Mouse (Mus musculus) testis, postnatal 10 days (tissue): ENCODE results near the gene Krtap5-3.
"Not testable (repeated sequence)": the region's sequence is repeated elsewhere in the genome, so short reads cannot be mapped to it uniquely, and the experiment has no call there.

Source experiments
- DNase-seq: peaks from one replicate; pipeline ENCODE4 v3.0.0; 2021; ENCODE audit warnings: low spot score

Gene Krtap5-3

GRCm38 (mm10) chr7:142201064-142201463 lies at the start of gene Krtap5-3:
Gene Krtap5-3, plus strand, starts transcription at chr7:142201364.
- DNase-seq: no peak

- DNase-seq: no peak
These were observed 49.0 kb upstream of the Krtap5-3 start for GRCm38 (mm10) chr7:142152191-142152590.

- DNase-seq: no peak
These were observed 45.9 kb upstream of the Krtap5-3 start for GRCm38 (mm10) chr7:142155308-142155707.

GRCm38 (mm10) chr7:142157013-142157412 lies 44.2 kb upstream of the Krtap5-3 start, which contains the start of gene Gm29735:
Gene Gm29735, minus strand, starts transcription at chr7:142157113.
- not testable (repeated sequence) for DNase-seq

- no peak for DNase-seq
These were observed 41.8 kb upstream of the Krtap5-3 start for GRCm38 (mm10) chr7:142159366-142159765.

- not testable (repeated sequence) for DNase-seq
These were observed 35.5 kb upstream of the Krtap5-3 start, which contains the start of gene Gm4553 for GRCm38 (mm10) chr7:142165639-142166038. Gene Gm4553, minus strand, starts transcription at chr7:142165739.

- DNase-seq: no peak
These were observed 31.3 kb upstream of the Krtap5-3 start for GRCm38 (mm10) chr7:142169836-142170235.

- not testable (repeated sequence) for DNase-seq
These were observed 25.3 kb upstream of the Krtap5-3 start, which contains the start of gene Krtap5-2 for GRCm38 (mm10) chr7:142175905-142176304. Gene Krtap5-2, minus strand, starts transcription at chr7:142176005.

GRCm38 (mm10) chr7:142178685-142179084 lies 22.5 kb upstream of the Krtap5-3 start:
- no peak for DNase-seq

GRCm38 (mm10) chr7:142181021-142181420 lies 20.1 kb upstream of the Krtap5-3 start:
- DNase-seq: no peak

GRCm38 (mm10) chr7:142188156-142188555 lies 13.0 kb upstream of the Krtap5-3 start:
- DNase-seq: no peak

- DNase-seq: no peak
These were observed 10.9 kb upstream of the Krtap5-3 start, which contains the start of gene Gm10153 for GRCm38 (mm10) chr7:142190289-142190688. Gene Gm10153, minus strand, starts transcription at chr7:142190389.

GRCm38 (mm10) chr7:142198748-142199147 lies 2.4 kb upstream of the Krtap5-3 start:
- DNase-seq: no peak

- DNase-seq: no peak
These were observed 4.3 kb downstream of the Krtap5-3 start for GRCm38 (mm10) chr7:142205488-142205887.

GRCm38 (mm10) chr7:142206891-142207290 lies 5.7 kb downstream of the Krtap5-3 start:
- DNase-seq: not testable (repeated sequence)

GRCm38 (mm10) chr7:142211559-142211958 lies 10.4 kb downstream of the Krtap5-3 start, which contains the start of gene Gm7579:
Gene Gm7579, plus strand, starts transcription at chr7:142211859.
- no peak for DNase-seq

- not testable (repeated sequence) for DNase-seq
These were observed 11.0 kb downstream of the Krtap5-3 start for GRCm38 (mm10) chr7:142212136-142212535.

GRCm38 (mm10) chr7:142224518-142224917 lies 23.4 kb downstream of the Krtap5-3 start:
- no peak for DNase-seq

GRCm38 (mm10) chr7:142229871-142230270 lies 28.7 kb downstream of the Krtap5-3 start, which contains the start of gene Krtap5-5:
Gene Krtap5-5, minus strand, starts transcription at chr7:142229971.
- DNase-seq: not testable (repeated sequence)

GRCm38 (mm10) chr7:142231540-142231939 lies 30.4 kb downstream of the Krtap5-3 start:
- DNase-seq: no peak

- no peak for DNase-seq
These were observed 39.8 kb downstream of the Krtap5-3 start, which contains the start of gene Gm40460 for GRCm38 (mm10) chr7:142240978-142241377. Gene Gm40460, minus strand, starts transcription at chr7:142241078.

- peak; percentile 65 for DNase-seq
These were observed 48.7 kb downstream of the Krtap5-3 start for GRCm38 (mm10) chr7:142249824-142250223.
